12 mouse cellular contexts compared by ENCODE assay signal in genomic region chr2:41675666-41676429, GRCm38 (mm10).
"Had no signal": no experiment of that assay in that cellular context is flagged by ENCODE, and none has a peak within 500 bp of the region (broad histone marks: within the 10 kb centered on the region; RNA-seq: fewer than 3 reads in every experiment).

No protein-coding gene starts in this region.

- H3K27ac ChIP-seq: limb, embryonic 13.5 days; liver, embryonic 14.5 days; midbrain, embryonic 13.5 days; neural tube, embryonic 13.5 days had no signal

- DNase-seq: kidney, adult 9 months; kidney, postnatal 10 days; layer of hippocampus, postnatal 36 days; left cerebral cortex, postnatal 4 days; lung, adult 18-20 months; right cerebral cortex, adult 18-20 months; right cerebral cortex, postnatal 25 days; thymus, postnatal 36 days had no signal

- H3K4me2 ChIP-seq: limb, embryonic 13.5 days; midbrain, embryonic 13.5 days; neural tube, embryonic 13.5 days had no signal

- H3K4me1 ChIP-seq: limb, embryonic 13.5 days; neural tube, embryonic 13.5 days had no signal

- ATAC-seq: midbrain, embryonic 13.5 days had no signal

- H3K4me3 ChIP-seq: limb, embryonic 13.5 days; midbrain, embryonic 13.5 days; neural tube, embryonic 13.5 days had no signal

- H3K27me3 ChIP-seq: limb, embryonic 13.5 days; midbrain, embryonic 13.5 days; neural tube, embryonic 13.5 days had no signal

- H3K36me3 ChIP-seq: limb, embryonic 13.5 days; midbrain, embryonic 13.5 days; neural tube, embryonic 13.5 days had no signal

- H3K9ac ChIP-seq: limb, embryonic 13.5 days; liver, embryonic 14.5 days; midbrain, embryonic 13.5 days; neural tube, embryonic 13.5 days had no signal

- H3K9me3 ChIP-seq: limb, embryonic 13.5 days; midbrain, embryonic 13.5 days had no signal
